Mouse (Mus musculus) hindbrain, embryonic 10.5 days (tissue): ENCODE results near the gene Vapb. TPM values are rescaled to one million over a fixed set of nuclear protein-coding genes. Genes with fewer than 3 reads are reported as not detected.
A peak's percentile ranks its signal among the peaks of the same experiment; 100 is the strongest.

Experiments used
- DNase-seq: peaks from one replicate; pipeline ENCODE4 v3.0.0-alpha.2; 2017; ENCODE audit warnings: low spot score
- H3K27ac ChIP-seq: fragments of 300-500 bp; sonication (generic); 2 replicates; pipeline ENCODE4 v1.5.1; 2016; ENCODE audit warnings: mild to moderate bottlenecking, moderate library complexity
- H3K27me3 ChIP-seq: fragments of 300-500 bp; sonication (generic); 2 replicates; pipeline ENCODE4 v1.6.1; 2016; ENCODE audit warnings: mild to moderate bottlenecking; ENCODE audit not compliant: poor library complexity, insufficient read depth, severe bottlenecking
- H3K36me3 ChIP-seq: fragments of 300-500 bp; sonication (generic); 2 replicates; pipeline ENCODE4 v1.6.1; 2016; ENCODE audit warnings: mild to moderate bottlenecking, moderate library complexity
- H3K4me1 ChIP-seq: fragments of 300-500 bp; sonication (generic); replicated peaks from 2 replicates; pipeline ENCODE4 v1.6.1; 2016; ENCODE audit warnings: mild to moderate bottlenecking
- H3K4me3 ChIP-seq: fragments of 300-500 bp; sonication (generic); 2 replicates; pipeline ENCODE4 v1.5.1; 2016; ENCODE audit warnings: mild to moderate bottlenecking, moderate library complexity
- H3K9me3 ChIP-seq: fragments of 300-500 bp; sonication (generic); 2 replicates; pipeline ENCODE4 v1.6.1; 2016; ENCODE audit warnings: mild to moderate bottlenecking, moderate library complexity
- WGBS: fragments of 180-500 bp; shearing (Covaris S2); methylation state at CpG from one replicate; pipeline ENCODE4 v1.1.7; 2016; 5-methylcytosine and 5-hydroxymethylcytosine counted together
- polyA plus RNA-seq: library from polyadenylated mRNA; unstranded; fragments of >200 nt; fragmentation: Nextera tagmentation; extraction: Ambion mirVana; gene quantifications from 2 replicates; pipeline ENCODE4 v1.2.1, GENCODE M21; 2016

The Vapb gene
- polyA plus RNA-seq, 1 experiment from 2014 or later: 14.9 TPM

- 92% methylated on average over 9 of the region's 9 CpGs for WGBS
- DNase-seq: no peak
- H3K9me3 ChIP-seq: peaks cover 5% of the 10 kb centered on the region; the same call in 1 of the 2 replicates
Observed at GRCm38 (mm10) chr2:173742744-173743143, 5.4 kb downstream of the Vapb start.

DNA sequence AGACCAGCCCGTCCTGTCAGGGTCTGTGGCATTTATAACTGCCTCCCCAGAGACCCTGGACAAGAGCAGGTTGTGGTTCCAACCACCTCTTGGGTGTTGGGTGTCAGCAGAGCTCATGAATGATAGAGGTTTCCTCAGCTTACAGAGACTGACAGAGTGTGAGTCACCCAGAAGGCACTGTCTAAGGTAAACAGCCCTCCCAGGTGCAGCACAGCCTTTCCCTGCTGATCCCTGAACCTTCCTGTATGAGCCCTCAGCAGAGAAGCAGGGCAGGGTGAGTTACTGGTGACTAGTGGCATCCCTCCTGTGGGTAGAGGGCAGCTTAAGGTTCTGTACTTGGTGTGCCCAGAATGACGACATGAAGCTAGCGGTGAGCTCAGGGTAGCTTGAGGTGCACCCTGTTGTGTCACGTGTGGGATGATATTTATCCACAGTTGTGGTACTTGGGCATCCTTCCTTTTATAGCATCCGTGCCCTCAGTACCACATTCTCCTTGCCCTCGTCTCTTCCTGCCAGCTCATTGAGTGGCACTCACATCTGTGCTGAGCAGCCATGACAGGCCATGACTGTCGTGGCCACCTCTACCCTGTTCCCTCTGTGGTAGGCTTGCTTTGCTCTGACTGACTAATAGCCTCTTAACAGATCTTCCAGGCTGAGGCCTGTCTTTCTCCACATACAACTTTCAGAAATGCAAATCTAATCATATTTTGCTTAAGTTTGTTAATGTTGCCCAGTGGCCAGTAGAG lies 6.9 kb downstream of the Vapb start:
- Histone ChIP-seq H3K9me3 (peaks cover 5% of the 10 kb centered on the region; the same call in 1 of the 2 replicates), H3K27ac (no peak overlapping the region), H3K4me1 (peaks cover 16% of the 10 kb centered on the region), H3K4me3 (no peak overlapping the region), H3K27me3 (no peaks in the 10 kb centered on the region), H3K36me3 (peaks cover 31% of the 10 kb centered on the region)
- 89% methylated on average over 7 of the region's 7 CpGs for WGBS
- no peak for DNase-seq

More at GRCm38 (mm10) chr2:173742744-173743143, 5.4 kb downstream of the Vapb start:
- H3K27ac ChIP-seq: no peak overlapping the region
- H3K36me3 ChIP-seq: peaks cover 40% of the 10 kb centered on the region
- H3K4me1 ChIP-seq: peaks cover 31% of the 10 kb centered on the region
- no peak overlapping the region for H3K4me3 ChIP-seq
- H3K27me3 ChIP-seq: no peaks in the 10 kb centered on the region

DNA sequence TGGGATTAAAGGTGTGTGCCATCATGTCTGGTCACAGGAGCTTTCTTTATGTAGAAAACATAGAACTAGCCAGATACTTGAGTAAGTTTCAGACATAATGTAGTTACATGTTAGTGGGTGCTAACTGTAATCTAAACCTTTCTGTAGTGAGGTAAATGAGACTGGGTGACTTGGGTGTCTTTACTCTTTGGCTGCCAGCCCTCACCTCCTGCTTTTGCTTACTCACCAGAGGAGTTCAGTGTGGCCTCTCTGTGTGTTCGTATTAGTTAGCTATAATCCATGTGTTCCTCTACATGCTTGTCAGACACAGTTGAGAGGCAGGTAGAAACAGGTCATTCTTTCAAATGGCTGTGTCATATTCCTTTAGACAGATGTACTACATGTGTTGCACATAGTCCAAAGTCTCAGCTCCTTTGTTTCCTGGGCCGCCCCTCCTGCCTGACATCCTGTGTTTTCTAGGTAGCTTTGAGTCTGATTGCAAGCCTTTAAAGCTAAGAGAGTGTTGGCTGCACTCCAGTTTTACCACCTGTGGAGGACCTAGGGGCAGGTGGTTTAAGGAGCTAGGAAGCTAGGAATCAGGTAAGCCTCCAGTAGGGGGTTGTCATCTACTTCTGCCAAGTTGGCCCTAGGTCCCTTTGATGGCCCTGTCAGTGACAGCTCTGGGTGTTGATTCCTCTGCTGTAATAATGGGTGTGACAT lies 11.8 kb downstream of the Vapb start:
- no peak for DNase-seq
- no peak overlapping the region for H3K27ac ChIP-seq
- H3K4me1 ChIP-seq: 0 out of 2 replicates have a peak, but pooled peaks cover 3% of the 10 kb centered on the region
- H3K36me3 ChIP-seq: peaks cover 22% of the 10 kb centered on the region
- WGBS: 90% methylated on average over 2 of the region's 2 CpGs
- H3K9me3 ChIP-seq: peaks cover 5% of the 10 kb centered on the region; the same call in 1 of the 2 replicates
- H3K4me3 ChIP-seq: no peak overlapping the region
- H3K27me3 ChIP-seq: no peaks in the 10 kb centered on the region

- peak overlapping the region; percentile 80 for H3K27ac ChIP-seq
- no peaks in the 10 kb centered on the region for H3K27me3 ChIP-seq
- H3K36me3 ChIP-seq: no peaks in the 10 kb centered on the region
- no peaks in the 10 kb centered on the region for H3K9me3 ChIP-seq
- 49% methylated on average over 8 of the region's 8 CpGs for WGBS
- peaks cover 42% of the 10 kb centered on the region for H3K4me1 ChIP-seq
- no peak overlapping the region for H3K4me3 ChIP-seq
- no peak for DNase-seq
Observed at GRCm38 (mm10) chr2:173755433-173756144, 18.3 kb downstream of the Vapb start.

DNA sequence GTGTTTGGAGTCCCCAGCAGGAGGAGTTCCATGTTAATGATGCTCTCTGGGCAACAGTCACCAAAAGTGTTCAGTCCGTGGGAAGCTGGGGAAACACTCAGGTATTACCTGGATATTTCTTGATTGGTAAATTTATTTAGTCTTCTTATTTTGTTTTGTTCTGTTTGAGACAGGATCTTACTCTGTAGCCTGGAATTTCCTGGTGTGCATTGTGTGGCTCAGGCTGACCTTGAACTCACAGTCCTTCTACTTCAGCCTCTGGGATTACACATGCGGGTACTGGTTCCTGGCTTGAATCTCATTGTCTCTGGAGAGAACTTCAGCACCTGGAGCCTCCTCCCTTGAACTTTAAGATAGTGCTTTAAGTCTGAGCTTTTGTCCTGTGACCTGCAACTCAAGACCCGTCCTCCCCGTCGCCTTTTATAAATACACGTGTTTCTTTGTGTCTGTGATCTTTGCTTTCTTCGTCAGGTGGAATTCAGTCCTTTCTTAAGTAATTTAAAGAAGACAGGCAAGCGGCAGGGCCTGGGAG lies 20.4 kb downstream of the Vapb start:
- no peaks in the 10 kb centered on the region for H3K27me3 ChIP-seq
- H3K9me3 ChIP-seq: no peaks in the 10 kb centered on the region
- DNase-seq: no peak
- no peak overlapping the region for H3K4me3 ChIP-seq
- peaks cover 4% of the 10 kb centered on the region; the same call in 1 of the 2 replicates for H3K36me3 ChIP-seq
- WGBS: 91% methylated on average over 8 of the region's 8 CpGs
- peak overlapping the region; percentile 23; the same call in 1 of the 2 replicates for H3K27ac ChIP-seq
- peaks cover 44% of the 10 kb centered on the region for H3K4me1 ChIP-seq

DNA sequence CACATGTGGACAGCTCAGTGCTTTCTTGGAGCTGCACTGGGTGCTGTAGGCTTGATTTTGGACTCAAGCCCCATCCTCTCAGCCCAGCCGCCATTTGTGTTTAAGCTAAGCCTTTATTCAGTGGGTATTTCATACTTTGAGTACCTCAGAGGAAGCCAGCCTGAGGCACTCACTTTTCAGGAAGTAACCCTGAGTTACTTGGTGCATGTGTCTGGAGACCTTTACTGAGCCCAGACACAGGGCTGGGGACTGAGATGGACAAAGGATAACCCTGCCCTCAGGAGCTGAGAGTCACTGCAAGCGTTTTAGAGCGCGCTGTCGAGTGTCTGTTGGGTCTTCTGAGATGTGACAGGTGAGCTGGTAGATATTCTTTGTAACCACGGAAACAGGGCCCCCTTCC lies 23.3 kb downstream of the Vapb start:
- DNase-seq: no peak
- WGBS: 88% methylated on average over 6 of the region's 6 CpGs
- Histone ChIP-seq H3K27ac (peak overlapping the region; percentile 23; the same call in 1 of the 2 replicates), H3K36me3 (peaks cover 21% of the 10 kb centered on the region; the same call in 1 of the 2 replicates), H3K4me3 (no peak overlapping the region), H3K4me1 (peaks cover 57% of the 10 kb centered on the region), H3K27me3 (no peaks in the 10 kb centered on the region), H3K9me3 (no peaks in the 10 kb centered on the region)

- Histone ChIP-seq H3K9me3 (no peaks in the 10 kb centered on the region), H3K27me3 (no peaks in the 10 kb centered on the region), H3K4me1 (peaks cover 67% of the 10 kb centered on the region), H3K4me3 (no peak overlapping the region), H3K27ac (peak overlapping the region; percentile 54; the same call in 1 of the 2 replicates), H3K36me3 (peaks cover 41% of the 10 kb centered on the region)
- WGBS: 67% methylated on average over 3 of the region's 3 CpGs
- DNase-seq: no peak
Observed at GRCm38 (mm10) chr2:173764629-173765028, 27.3 kb downstream of the Vapb start.

DNA sequence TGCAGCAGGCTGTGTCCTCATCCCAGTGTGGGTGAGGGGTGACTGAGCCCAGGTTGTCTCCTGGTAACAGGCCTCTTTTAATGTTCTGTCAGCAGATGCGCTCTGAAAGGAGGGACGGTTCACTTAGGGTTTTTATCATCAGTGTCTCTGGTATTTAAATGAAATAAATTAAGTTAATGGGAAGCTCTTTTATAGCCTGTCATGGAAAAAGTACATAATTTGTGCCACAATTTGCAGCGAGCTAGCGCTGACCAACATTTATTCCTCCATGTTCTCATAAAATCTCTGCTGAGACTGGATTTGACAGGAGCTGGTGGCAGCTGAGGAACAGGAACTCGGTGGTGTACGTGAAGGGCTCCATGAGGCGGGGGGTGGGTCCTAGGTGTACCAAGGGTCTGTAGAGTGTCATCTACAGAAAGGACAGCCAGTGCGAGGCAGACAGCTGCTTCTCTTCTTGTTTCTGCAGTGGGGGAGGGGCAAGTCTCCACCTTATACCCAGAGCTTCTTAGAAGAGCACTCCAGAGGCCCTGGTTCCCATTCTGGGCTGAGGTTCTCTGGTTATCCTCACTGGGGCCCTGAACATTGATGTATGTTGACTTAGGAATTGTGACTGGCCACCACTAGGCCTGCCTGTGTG lies 30.8 kb downstream of the Vapb start:
- Histone ChIP-seq H3K4me1 (peaks cover 78% of the 10 kb centered on the region), H3K4me3 (no peak overlapping the region), H3K27me3 (no peaks in the 10 kb centered on the region), H3K27ac (peak overlapping the region; percentile 50; the same call in 1 of the 2 replicates), H3K9me3 (no peaks in the 10 kb centered on the region), H3K36me3 (peaks cover 46% of the 10 kb centered on the region)
- no peak for DNase-seq
- WGBS: 81% methylated on average over 8 of the region's 8 CpGs

DNA sequence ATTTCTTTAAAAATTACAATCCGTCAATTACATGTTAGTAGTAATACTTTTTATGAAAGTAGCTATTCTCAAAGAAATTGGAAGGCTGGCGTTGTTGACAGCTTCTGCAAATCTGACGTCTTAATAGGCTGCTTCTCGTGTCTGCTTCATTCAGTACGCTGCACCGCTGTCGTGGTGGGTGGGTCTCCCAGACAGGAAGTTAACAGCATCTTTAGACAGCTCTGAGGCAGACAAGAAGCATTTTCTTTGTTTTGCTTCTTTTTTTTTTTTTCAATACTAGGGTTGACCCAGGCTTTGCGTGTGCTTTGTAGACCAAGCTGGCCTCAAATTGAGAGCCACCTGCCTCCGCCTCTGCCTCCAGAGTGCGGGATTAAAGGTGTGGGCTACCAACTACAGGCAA lies 31.9 kb downstream of the Vapb start:
- 62% methylated on average over 10 of the region's 10 CpGs for WGBS
- Histone ChIP-seq H3K36me3 (peaks cover 46% of the 10 kb centered on the region), H3K9me3 (no peaks in the 10 kb centered on the region), H3K27me3 (no peaks in the 10 kb centered on the region), H3K4me3 (no peak overlapping the region), H3K27ac (peak overlapping the region; percentile 64), H3K4me1 (peaks cover 76% of the 10 kb centered on the region)
- no peak for DNase-seq

- Histone ChIP-seq H3K4me3 (no peak overlapping the region), H3K27me3 (no peaks in the 10 kb centered on the region), H3K36me3 (peaks cover 36% of the 10 kb centered on the region), H3K9me3 (no peaks in the 10 kb centered on the region), H3K4me1 (peaks cover 79% of the 10 kb centered on the region), H3K27ac (0 out of 2 replicates have a peak overlapping the region, but pooled peaks have one; percentile 3)
- no peak for DNase-seq
- 71% methylated on average over 5 of the region's 5 CpGs for WGBS
Observed at GRCm38 (mm10) chr2:173770620-173771019, 33.3 kb downstream of the Vapb start.

DNA sequence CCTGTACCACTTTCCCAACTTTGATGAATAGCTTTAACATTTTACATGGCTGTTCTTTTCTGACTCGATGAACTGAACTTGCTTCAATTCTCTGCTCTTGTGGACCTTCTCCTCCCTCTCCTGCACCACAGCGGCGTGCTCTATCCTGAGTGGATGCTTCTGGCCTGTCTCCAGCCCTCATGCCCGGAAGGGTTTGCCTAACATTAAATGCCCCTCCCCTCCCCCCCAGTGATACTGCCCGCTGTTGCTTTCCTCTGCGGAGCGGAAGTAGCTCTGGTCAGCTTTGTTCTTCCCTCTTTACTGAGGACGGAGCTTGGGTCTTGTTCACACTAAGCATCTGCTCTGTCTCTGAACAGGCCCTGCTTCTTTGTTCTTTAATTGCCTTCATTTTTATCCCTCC lies 34.4 kb downstream of the Vapb start:
- Histone ChIP-seq H3K27ac (peak overlapping the region; percentile 75), H3K9me3 (no peaks in the 10 kb centered on the region), H3K4me3 (no peak overlapping the region), H3K27me3 (no peaks in the 10 kb centered on the region), H3K36me3 (peaks cover 32% of the 10 kb centered on the region), H3K4me1 (peaks cover 88% of the 10 kb centered on the region)
- DNase-seq: no peak
- 63% methylated on average over 8 of the region's 8 CpGs for WGBS

- Histone ChIP-seq H3K4me3 (no peak overlapping the region), H3K27me3 (no peaks in the 10 kb centered on the region), H3K4me1 (peaks cover 83% of the 10 kb centered on the region), H3K36me3 (peaks cover 55% of the 10 kb centered on the region), H3K27ac (peak overlapping the region; percentile 78), H3K9me3 (no peaks in the 10 kb centered on the region)
- no peak for DNase-seq
- WGBS: 34% methylated on average over 3 of the region's 3 CpGs
Observed at GRCm38 (mm10) chr2:173775556-173775955, 38.2 kb downstream of the Vapb start.
